Mouse (Mus musculus): ENCODE measurements around the gene Gm20388.

- TF ChIP-seq POLR2A (IDR thresholded peaks at IDR 0.05; ENCODE audit: borderline replicate concordance, insufficient read depth, low read length) (no peak), CTCF (IDR thresholded peaks at IDR 0.05; ENCODE audit: borderline replicate concordance, insufficient read depth, low read depth, low read length) (no peak)
Observed at GRCm38 (mm10) chr8:122340761-122341160, 2430.1 kb downstream of the Gm20388 start.
